In genomic region chr17:24617561-24618194, GRCm38 (mm10) we compare ENCODE assay signal across 9 mouse cellular contexts. TPM values are rescaled to one million over a fixed set of nuclear protein-coding genes. Genes with fewer than 3 reads are reported as not detected.
DNase-seq lines count a peak whose midpoint lies in the region; ATAC-seq lines count a peak whose summit lies in the region.
"Had no signal": no experiment of that assay in that cellular context is flagged by ENCODE, and none has a peak within 500 bp of the region (broad histone marks: within the 10 kb centered on the region; RNA-seq: fewer than 3 reads in every experiment).

No protein-coding gene starts in this region.

- H3K36me3 ChIP-seq in lung, embryonic 16.5 days (ENCODE audit: control insufficient read depth, insufficient read depth, low read length): peaks cover 35% of the 10 kb centered on the region
- peaks cover 21% of the 10 kb centered on the region for H3K36me3 ChIP-seq in intestine, embryonic 16.5 days (ENCODE audit: control insufficient read depth, insufficient read depth, low read length)
- H3K36me3 ChIP-seq in stomach, embryonic 16.5 days (ENCODE audit: control insufficient read depth, insufficient read depth, low read length): peaks cover 25% of the 10 kb centered on the region

- peak; percentile 17; the same call in 1 of the 2 replicates for ATAC-seq in lung, embryonic 16.5 days (ENCODE audit: low read depth)
- peak; percentile 52; the same call in 1 of the 2 replicates for ATAC-seq in intestine, embryonic 16.5 days
- ATAC-seq in stomach, embryonic 16.5 days (ENCODE audit: insufficient read depth, low FRiP score): 0 out of 2 replicates have a peak, but pooled peaks have one; percentile 30

- no peaks in the 10 kb centered on the region for H3K27me3 ChIP-seq in lung, embryonic 16.5 days (ENCODE audit: control insufficient read depth, insufficient read depth, low read depth, low read length)
- H3K27me3 ChIP-seq in intestine, embryonic 16.5 days (replicated peaks; ENCODE audit: control insufficient read depth, insufficient read depth, low read length): no peaks in the 10 kb centered on the region
- no peaks in the 10 kb centered on the region for H3K27me3 ChIP-seq in stomach, embryonic 16.5 days (ENCODE audit: control insufficient read depth, insufficient read depth, low read length)

- DNase-seq in lung, adult 18-20 months: no peak
- DNase-seq in R1 (ENCODE audit: low read depth, low spot score): peak; percentile 75
- no peak for DNase-seq in retina, postnatal 1 day
- no peak for DNase-seq in adrenal gland, postnatal 10 days
- DNase-seq: gastrocnemius, postnatal 10 days had no signal

- WGBS in lung, embryonic 16.5 days: 80% methylated on average over 14 of the region's 14 CpGs
- WGBS in intestine, embryonic 16.5 days: 85% methylated on average over 14 of the region's 14 CpGs
- 81% methylated on average over 14 of the region's 14 CpGs for WGBS in stomach, embryonic 16.5 days

- no peak overlapping the region for H3K4me2 ChIP-seq in lung, embryonic 16.5 days (ENCODE audit: low read depth, low read length)
- H3K4me2 ChIP-seq in intestine, embryonic 16.5 days (ENCODE audit: low read depth, low read length): no peak overlapping the region
- H3K4me2 ChIP-seq in stomach, embryonic 16.5 days (ENCODE audit: low read depth, low read length): no peak overlapping the region

- H3K27ac ChIP-seq in lung, embryonic 16.5 days (ENCODE audit: low read length): no peak overlapping the region
- H3K27ac ChIP-seq in intestine, embryonic 16.5 days (ENCODE audit: low read length): no peak overlapping the region
- no peak overlapping the region for H3K27ac ChIP-seq in stomach, embryonic 16.5 days (ENCODE audit: low read length)

- H3K9ac ChIP-seq in lung, embryonic 16.5 days (ENCODE audit: low read length): no peak overlapping the region
- H3K9ac ChIP-seq in intestine, embryonic 16.5 days (ENCODE audit: low read depth, low read length): no peak overlapping the region
- no peak overlapping the region for H3K9ac ChIP-seq in stomach, embryonic 16.5 days (ENCODE audit: low read length)

- H3K9me3 ChIP-seq in lung, embryonic 16.5 days (ENCODE audit: control insufficient read depth, low read length): no peaks in the 10 kb centered on the region
- no peaks in the 10 kb centered on the region for H3K9me3 ChIP-seq in intestine, embryonic 16.5 days (ENCODE audit: control insufficient read depth, low read length)
- no peaks in the 10 kb centered on the region for H3K9me3 ChIP-seq in stomach, embryonic 16.5 days (replicated peaks; ENCODE audit: control insufficient read depth, low read length)

- H3K4me3 ChIP-seq in lung, embryonic 16.5 days (ENCODE audit: low read length): no peak overlapping the region
- no peak overlapping the region for H3K4me3 ChIP-seq in intestine, embryonic 16.5 days (ENCODE audit: low read length)
- H3K4me3 ChIP-seq in stomach, embryonic 16.5 days (replicated peaks; ENCODE audit: low read length): no peak overlapping the region

- no peaks in the 10 kb centered on the region for H3K4me1 ChIP-seq in lung, embryonic 16.5 days (replicated peaks; ENCODE audit: control insufficient read depth, insufficient read depth, low read length)
- no peaks in the 10 kb centered on the region for H3K4me1 ChIP-seq in intestine, embryonic 16.5 days (ENCODE audit: control insufficient read depth, insufficient read depth, low read length)
- no peaks in the 10 kb centered on the region for H3K4me1 ChIP-seq in stomach, embryonic 16.5 days (ENCODE audit: control insufficient read depth, insufficient read depth, low read length)

RNA-seq across cellular contexts. Expression of gene Tsc2, which starts 14.8 kb away (rescaled TPM):
- 54.0 and 58.2 TPM in 2 replicates for polyA plus RNA-seq in lung, embryonic 16.5 days (2015; fragmentation: Nextera tagmentation; extraction: Ambion mirVana)
- 38.5 and 41.8 TPM in 2 replicates for polyA plus RNA-seq in intestine, embryonic 16.5 days (2015; fragmentation: Nextera tagmentation; extraction: Ambion mirVana)
- 53.1 and 57.2 TPM in 2 replicates for polyA plus RNA-seq in stomach, embryonic 16.5 days (2015; fragmentation: Nextera tagmentation; extraction: Ambion mirVana)
- 100 to 1,000 TPM in 1 of 2 experiments, 10 to 100 TPM in 1; 84.9 to 110 TPM for total RNA-seq in adrenal gland, postnatal 10 days (2021)

RNA-seq across cellular contexts. Expression of gene Nthl1, which starts 14.8 kb away (rescaled TPM):
- 17.6 and 17.9 TPM in 2 replicates for polyA plus RNA-seq in lung, embryonic 16.5 days (2015; fragmentation: Nextera tagmentation; extraction: Ambion mirVana)
- polyA plus RNA-seq in intestine, embryonic 16.5 days (2015; fragmentation: Nextera tagmentation; extraction: Ambion mirVana): 17.2 and 18.1 TPM in 2 replicates
- polyA plus RNA-seq in stomach, embryonic 16.5 days (2015; fragmentation: Nextera tagmentation; extraction: Ambion mirVana): 18.0 and 19.1 TPM in 2 replicates
- total RNA-seq in adrenal gland, postnatal 10 days (2021): 10 to 100 TPM in 1 of 2 experiments, 1 to 10 TPM in 1; 6.4 to 11.6 TPM

RNA-seq across cellular contexts. Expression of gene Slc9a3r2, which starts 32.4 kb away (rescaled TPM):
- 95.5 and 98.1 TPM in 2 replicates for polyA plus RNA-seq in lung, embryonic 16.5 days (2015; fragmentation: Nextera tagmentation; extraction: Ambion mirVana)
- 37.5 and 38.6 TPM in 2 replicates for polyA plus RNA-seq in intestine, embryonic 16.5 days (2015; fragmentation: Nextera tagmentation; extraction: Ambion mirVana)
- 38.0 and 39.0 TPM in 2 replicates for polyA plus RNA-seq in stomach, embryonic 16.5 days (2015; fragmentation: Nextera tagmentation; extraction: Ambion mirVana)
- 10 to 100 TPM; 66.9 to 72.8 TPM for total RNA-seq in adrenal gland, postnatal 10 days (2021)

RNA-seq across cellular contexts. Expression of gene Npw, which starts 40.6 kb away (rescaled TPM):
- 1.1 and 2.3 TPM in 2 replicates for polyA plus RNA-seq in lung, embryonic 16.5 days (2015; fragmentation: Nextera tagmentation; extraction: Ambion mirVana)
- 0.29 TPM in 1 of 2 replicates, not detected in the other for polyA plus RNA-seq in intestine, embryonic 16.5 days (2015; fragmentation: Nextera tagmentation; extraction: Ambion mirVana)
- 0.37 and 0.39 TPM in 2 replicates for polyA plus RNA-seq in stomach, embryonic 16.5 days (2015; fragmentation: Nextera tagmentation; extraction: Ambion mirVana)
- total RNA-seq in adrenal gland, postnatal 10 days (2021): not detected
- total RNA-seq: gastrocnemius, postnatal 10 days had no signal
- polyA plus RNA-seq: neural tube, embryonic 14.5 days had no signal

RNA-seq across cellular contexts. Expression of gene Zfp598, which starts 51.8 kb away (rescaled TPM):
- polyA plus RNA-seq in lung, embryonic 16.5 days (2015; fragmentation: Nextera tagmentation; extraction: Ambion mirVana): 15.0 and 18.1 TPM in 2 replicates
- polyA plus RNA-seq in intestine, embryonic 16.5 days (2015; fragmentation: Nextera tagmentation; extraction: Ambion mirVana): 11.0 and 15.4 TPM in 2 replicates
- polyA plus RNA-seq in stomach, embryonic 16.5 days (2015; fragmentation: Nextera tagmentation; extraction: Ambion mirVana): 13.6 and 13.7 TPM in 2 replicates
- total RNA-seq in adrenal gland, postnatal 10 days (2021): 10 to 100 TPM; 38.9 to 42.2 TPM
